Mouse (Mus musculus) cerebellum, adult 2 months (tissue): ENCODE data around the gene Atad5.

Source experiments
- CTCF ChIP-seq: fragments of 200-500 bp; IDR thresholded peaks from 2 replicates; pipeline ENCODE4 v1.5.1; 2011; ENCODE audit warnings: low read depth, mild to moderate bottlenecking, control low read depth, low read length, moderate library complexity, borderline replicate concordance; ENCODE audit not compliant: insufficient read depth
- POLR2A ChIP-seq: fragments of 200-500 bp; IDR thresholded peaks from 2 replicates; pipeline ENCODE4 v1.6.1; 2011; ENCODE audit warnings: low read length, control low read depth, borderline replicate concordance; ENCODE audit not compliant: insufficient read depth

GRCm38 (mm10) chr11:80163362-80164116, 74.3 kb downstream of the Atad5 start:
- no peak for TF ChIP-seq POLR2A
- TF ChIP-seq CTCF, result no peak
